Mouse (Mus musculus) hindlimb bud, embryonic 11.5 days (tissue): Measurements from ENCODE around the gene Tas2r119.

Experiments used
- DNase-seq: peaks from one replicate; pipeline ENCODE4 v3.0.0-alpha.2; 2012; ENCODE audit warnings: low read depth, low spot score; ENCODE audit errors: extremely low spot score

The Tas2r119 gene

DNA sequence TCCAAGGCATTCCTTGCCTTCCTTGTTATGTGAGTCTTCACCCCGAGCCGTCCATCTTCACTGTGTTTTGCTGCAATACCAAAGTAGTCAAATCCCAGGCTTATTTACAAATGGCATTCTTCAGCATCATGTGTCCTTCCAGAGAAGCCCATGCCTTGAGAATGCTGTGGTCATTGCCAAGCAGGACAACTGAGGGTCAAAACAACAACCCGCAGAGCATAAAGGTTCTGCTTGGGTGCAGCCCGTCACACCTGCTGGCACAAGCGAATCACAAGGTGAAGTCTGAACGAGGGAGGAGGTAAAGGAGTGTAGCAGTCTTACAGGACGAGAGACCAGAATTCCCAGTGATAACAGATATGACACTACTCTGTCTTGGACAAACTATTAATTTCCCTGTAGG is 45.9 kb downstream of the Tas2r119 start:
- no peak for DNase-seq

DNA sequence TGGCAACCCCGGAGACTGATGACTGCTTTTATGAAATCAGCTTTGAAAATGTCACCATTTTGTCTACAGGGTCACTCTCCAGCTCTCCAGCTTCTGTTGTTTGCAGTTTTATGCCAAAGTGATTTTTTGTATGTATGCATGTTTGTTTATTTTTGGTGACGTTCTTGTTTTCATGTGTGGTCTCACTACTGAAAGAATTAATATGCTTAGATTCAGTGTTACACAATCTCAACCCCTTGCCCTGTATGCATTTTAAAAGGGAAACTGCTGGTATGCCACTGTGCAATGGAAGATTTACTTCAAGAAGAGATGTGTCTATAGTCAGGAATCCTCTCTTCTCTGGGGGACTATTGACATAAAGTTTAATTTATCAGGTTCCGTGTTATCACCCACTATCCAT is 48.3 kb downstream of the Tas2r119 start:
- no peak for DNase-seq

DNA sequence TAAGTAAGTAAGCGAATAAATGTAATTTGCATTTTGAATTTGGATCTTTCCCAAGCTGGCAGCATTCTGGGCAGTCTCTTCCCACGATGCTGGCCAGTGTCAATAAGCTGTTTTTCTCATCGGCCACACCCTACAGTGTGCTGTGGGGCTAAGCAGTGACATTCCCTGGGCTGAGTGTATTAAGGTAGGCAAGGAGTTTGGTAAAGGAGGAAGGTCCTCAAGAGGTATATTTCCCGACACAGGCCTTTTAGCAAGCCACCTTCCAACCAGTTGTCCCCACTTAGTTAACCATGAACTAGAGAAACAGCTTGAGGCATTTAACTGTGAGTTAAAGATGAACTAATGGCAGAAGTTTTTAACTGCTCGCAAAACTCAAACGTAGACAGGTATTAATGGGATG is 49.3 kb downstream of the Tas2r119 start:
- no peak for DNase-seq

DNA sequence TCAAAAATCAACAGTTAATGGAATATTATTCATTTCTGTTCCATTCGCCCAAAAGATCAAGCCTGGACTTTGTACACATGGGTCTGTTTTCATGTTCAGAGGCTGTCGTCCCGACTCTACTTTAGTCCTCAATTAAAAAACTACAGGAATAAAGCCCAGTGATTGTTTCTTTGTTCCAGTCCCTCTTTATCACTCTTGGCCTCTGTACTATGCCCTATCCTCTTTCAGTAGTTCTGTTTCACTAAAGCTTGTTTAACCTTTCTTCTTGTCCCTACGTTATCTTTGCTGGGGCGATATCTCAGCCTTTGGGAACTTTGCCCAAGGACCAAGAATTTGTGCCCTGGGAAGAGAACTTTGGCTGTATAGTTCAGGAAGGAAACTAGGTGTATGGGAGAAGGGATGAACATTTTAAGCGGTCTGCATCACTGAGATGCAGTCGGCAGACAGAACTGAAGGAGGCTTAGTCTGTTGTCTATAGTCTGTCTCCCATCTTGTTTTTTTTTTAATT is 49.9 kb downstream of the Tas2r119 start:
- no peak for DNase-seq
